Mouse (Mus musculus) neutrophil, adult 5-6 weeks (primary cell): ENCODE measurements around the gene Rras2. TPM values are rescaled to one million over a fixed set of nuclear protein-coding genes. Genes with fewer than 3 reads are reported as not detected.

Source experiments
- ATAC-seq: fragments of 151-379, 151-347 bp; 2 replicates; pipeline ENCODE4 v1.8.0; 2017; ENCODE audit warnings: mild to moderate bottlenecking, moderate TSS enrichment; ENCODE audit not compliant: insufficient number of reproducible peaks, poor library complexity, low FRiP score, severe bottlenecking; ENCODE audit errors: extremely low read depth
- total RNA-seq: library from RNA; stranded (forward); fragments of 200-1000 nt; gene quantifications from 2 replicates; pipeline ENCODE4 v1.2.3, GENCODE M21; 2017

Rras2 gene
- total RNA-seq, 1 experiment from 2014 or later = 59.9 TPM

DNA sequence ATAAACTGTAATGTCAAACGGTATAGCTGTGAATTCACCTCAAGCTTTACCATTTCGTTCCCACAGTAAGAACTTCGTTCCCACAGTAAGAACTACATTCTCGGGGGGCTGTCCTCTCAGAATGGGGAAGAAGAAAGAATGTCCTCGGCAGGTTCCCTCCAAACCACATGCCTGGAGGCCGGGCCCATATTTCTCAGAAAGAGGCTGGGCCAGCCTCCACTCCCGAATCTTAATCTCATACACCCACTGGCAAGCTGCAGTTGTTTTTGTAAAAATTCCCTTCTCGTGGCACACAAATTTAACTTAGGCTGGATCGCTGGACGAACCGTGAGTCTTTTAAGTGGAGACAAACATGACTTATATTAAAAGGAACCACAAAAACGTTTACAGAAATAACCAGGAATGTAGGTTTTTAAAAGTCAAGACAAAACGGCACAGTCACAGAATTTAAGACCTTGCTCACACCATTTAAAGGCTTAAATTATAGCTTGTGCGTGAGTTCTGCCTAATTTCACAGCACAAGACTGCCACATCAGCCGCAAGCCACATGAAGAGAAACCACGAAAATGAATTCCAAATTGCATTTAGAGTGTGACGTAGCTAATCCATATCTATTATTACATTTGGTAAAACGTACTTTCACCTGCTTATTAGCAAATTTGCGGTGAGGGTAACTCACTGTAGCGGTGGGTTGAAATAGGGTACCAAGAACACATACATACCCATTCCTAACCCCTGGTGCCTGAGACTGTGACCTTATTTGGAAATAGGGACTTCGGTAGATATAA, 35.8 kb downstream of the Rras2 start:
- ATAC-seq = no peak

DNA sequence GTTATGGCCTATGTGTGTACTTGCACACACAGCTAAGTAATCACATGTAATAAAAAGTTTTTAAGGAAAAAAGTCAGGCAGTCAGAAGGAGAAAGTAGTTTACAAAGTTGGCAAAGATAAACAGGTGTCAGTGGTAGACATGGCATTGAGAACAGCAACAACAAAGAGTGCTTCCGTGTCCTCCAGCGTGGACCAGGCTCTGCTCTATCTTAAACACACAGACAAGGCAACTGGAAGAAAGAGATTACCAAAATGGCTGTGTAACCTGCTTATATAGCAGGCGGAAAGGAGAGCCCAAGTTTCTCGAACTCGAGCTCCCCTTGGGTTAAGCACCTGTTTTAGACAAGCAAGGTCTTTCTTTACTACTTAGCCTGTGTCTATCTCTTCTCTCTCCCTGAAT, 37.3 kb downstream of the Rras2 start:
- ATAC-seq = no peak

DNA sequence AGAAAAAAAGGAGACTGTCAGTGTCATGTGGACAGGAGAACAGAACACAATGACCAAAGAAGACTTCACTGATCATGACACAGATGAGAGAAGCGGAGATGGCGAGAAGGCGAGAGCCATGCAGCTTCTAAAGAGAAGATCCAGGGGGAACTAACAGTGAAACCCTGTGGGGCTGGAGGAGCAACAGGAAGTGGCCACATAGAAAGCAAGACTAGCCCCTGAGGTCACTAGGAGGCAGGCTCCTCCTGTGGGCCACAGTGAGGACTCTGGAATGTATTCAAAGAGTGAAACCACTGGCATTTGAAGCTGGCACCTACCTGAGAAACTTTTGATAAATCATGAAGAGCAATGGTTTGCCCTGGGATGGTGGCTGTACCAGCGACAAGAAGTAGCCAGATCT, 38.2 kb downstream of the Rras2 start:
- no peak for ATAC-seq

DNA sequence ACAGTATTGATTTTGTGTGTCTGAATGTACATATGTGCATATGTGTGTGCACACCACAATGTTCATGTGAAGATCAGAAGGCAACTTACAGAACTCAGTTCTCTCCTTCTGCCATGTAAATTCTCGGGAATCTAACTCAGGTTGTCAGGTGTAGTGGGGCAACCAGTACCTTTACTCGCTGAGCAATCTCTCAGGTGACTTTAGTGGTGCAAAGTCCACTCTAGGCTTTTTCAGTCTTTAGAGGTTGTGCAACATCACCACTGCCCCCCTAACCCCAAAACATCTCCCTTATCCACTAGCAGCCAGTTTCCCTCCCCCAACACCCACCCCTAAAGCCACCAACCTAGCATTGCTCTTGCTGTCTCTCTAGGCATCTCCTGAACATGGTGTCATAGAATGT, 43.0 kb downstream of the Rras2 start:
- ATAC-seq = no peak

DNA sequence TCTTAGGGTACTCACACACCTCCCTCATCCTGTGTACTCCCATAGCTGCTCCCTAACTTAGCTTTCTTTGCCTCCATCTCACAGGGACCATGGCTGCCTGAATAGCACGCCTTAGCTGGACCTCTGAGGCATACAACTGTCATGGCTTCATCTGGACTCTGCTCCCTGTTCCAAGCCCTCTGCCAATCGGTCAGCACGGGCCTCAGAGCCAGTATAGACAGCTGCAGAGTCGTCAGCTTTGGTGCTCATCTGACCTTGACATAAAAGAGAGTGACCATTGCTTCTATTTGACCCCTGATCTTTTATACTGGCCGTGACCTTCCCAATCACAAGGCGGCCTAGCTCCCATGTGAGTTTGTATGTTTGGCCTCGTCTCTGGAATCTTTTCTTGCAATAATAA, 43.4 kb downstream of the Rras2 start:
- no peak for ATAC-seq

DNA sequence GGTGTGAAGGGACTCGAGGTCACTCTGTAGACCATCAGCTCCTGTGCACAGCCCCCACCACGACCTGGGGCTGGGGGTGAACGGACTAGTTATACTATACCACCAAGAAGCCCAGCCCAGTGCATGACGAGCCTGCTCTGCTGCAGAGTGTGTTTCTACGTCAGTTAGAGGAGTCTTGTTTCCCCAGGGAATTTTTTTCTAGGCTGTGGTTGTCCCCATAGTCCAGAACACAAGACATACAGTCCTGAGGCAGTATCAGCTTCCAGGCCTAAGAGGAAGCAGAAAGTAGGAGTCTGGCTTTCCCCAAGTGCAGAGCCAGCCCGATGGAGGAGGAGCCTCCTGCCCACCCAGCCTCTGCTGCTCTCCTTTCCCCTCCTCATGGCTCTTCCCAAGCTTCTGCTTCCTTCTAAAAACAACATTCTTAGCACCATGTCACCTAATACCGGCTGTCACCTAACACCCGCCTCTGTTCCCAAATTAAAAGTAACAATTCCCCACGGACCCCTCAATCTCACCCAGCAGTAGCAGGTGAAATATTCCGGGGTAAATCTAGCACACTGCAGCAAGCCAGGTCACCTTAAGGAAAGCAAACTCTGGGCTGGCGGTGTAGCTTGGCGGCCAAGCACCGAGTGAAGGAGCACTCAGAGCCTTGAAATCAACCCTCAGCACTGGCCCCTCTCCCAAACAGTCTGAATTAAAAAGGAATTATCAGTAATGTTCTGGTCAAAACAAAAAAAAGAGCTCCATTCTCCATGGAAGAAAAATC, 45.5 kb downstream of the Rras2 start:
- no peak for ATAC-seq

DNA sequence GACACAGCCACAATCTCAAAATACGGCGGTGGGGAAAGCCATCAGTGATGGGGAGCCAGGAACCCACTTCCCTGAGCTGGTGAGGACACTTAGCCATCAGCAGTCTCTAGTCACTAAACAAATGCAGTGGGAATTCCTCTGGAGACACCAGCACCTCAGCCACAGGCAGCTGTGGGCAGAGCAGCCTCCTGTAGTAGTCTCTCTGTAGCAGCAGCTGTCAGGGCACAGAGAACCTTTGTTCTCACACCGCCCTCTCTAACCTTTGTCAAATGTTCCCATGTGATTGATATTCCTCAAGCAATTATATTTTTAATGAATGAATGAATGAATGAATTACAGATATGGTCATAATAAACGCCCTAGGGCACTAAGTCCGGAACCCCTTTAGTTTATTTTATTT, 46.2 kb downstream of the Rras2 start:
- ATAC-seq = no peak

DNA sequence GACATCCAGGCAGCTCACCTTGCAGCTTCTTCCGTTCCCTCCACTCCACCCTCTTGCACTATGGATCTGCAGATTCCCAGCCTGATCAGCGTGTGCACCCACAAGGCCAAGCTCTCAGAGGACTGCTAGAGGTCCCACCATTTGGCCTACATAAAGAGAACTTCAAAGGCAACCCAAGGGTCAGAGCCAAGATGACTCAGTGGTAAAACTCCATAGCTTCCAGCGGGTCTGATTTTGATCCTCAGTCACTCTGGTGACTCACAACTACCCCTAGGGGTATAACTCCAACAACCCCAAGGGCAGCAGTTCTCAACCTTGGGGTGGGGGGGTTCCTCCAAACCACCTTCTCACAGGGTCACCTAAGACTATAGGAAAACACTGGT, 47.1 kb downstream of the Rras2 start:
- no peak for ATAC-seq

DNA sequence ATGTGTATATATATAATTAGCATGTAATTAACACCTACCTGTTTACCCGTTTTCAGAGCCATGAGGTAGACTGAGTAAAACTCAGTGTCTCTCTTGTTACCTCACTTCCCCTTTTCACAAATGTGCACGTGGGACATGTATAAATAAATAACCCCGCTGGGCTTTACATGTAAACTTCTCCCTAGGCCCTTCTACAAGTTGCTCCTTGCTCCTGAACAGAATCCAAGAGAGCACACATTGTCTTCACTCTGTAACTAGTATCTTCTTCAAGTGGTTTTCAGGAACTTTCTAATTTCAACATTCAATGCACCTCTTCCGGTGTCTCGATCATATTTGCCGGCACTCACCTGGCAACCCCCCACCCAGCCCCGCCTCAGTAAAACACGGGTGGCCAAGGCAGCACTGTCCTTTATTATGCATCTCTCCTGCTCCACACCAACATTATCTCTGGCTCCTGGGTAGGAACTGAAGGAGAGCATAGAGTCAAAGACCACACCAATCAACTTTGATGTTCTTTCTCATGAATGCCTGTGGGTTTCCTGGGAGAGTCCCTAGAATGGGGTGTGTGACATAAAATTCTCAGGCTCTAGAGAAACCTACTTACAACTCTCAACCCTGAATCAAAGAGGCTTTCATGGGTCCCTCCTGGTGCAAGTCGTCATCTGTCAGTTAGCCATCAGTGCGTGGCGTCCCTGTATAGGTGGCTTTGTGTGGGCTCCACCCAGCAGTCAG, 47.7 kb downstream of the Rras2 start:
- ATAC-seq = peak; percentile 17; the same call in 1 of the 2 replicates

DNA sequence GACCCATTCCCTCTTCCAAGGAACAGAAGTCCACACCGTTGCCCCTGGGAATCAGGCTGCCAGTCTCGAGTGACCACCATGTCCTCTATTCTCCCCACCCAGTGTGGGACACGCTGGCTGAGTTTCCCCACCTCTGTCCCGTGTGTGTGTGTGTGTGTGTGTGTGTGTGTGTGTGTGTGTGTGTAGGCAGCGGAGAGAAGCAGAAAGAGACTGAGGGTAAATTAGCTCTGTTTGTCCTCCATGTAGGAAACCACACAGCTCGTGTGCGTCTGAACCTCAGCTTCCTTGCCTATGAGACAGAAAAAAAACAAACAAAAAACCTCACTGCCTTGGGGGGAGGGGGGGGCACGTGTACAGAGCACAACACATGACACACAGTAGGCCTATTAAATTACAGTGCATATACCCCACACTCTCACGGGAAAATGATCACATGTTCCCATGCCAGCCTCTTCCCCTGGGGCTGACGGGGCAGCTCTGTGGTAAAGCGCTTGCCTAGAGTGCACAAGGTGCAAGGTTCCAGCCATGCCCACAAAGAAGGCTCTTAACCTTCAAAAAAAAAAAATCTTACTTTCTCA, 48.5 kb downstream of the Rras2 start:
- peak; percentile 66 for ATAC-seq

DNA sequence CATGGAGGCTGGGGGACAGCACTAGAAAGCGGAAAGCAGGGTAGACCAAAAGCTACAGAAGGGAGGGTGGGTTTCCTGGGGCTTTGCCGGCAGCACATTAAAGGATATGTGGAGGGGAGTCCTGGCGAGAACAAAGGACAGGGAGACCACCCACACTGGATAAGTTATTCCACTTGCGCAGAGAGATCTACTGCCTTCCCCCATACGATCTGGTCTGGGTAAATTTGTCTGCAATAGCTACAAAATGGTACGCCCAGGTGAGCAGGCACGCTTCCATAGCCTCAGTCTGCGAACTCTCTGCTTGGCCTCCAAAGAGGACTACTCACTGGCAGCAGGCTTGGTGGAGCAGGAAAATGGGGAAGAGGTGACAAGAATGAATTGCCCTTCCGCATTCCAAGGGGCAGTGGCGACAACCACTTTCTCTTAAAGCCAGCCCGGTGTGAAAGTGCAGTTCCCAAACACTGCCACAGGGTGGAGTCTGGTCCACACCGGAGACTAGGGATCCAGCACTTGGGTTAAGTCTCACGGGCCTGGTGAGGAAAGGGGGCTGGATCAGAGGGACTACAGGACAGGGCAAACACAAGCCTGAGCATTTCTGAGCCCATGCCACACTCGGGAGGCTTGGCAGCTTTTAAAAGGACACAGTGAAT, 50.9 kb downstream of the Rras2 start:
- ATAC-seq = peak; percentile 79

DNA sequence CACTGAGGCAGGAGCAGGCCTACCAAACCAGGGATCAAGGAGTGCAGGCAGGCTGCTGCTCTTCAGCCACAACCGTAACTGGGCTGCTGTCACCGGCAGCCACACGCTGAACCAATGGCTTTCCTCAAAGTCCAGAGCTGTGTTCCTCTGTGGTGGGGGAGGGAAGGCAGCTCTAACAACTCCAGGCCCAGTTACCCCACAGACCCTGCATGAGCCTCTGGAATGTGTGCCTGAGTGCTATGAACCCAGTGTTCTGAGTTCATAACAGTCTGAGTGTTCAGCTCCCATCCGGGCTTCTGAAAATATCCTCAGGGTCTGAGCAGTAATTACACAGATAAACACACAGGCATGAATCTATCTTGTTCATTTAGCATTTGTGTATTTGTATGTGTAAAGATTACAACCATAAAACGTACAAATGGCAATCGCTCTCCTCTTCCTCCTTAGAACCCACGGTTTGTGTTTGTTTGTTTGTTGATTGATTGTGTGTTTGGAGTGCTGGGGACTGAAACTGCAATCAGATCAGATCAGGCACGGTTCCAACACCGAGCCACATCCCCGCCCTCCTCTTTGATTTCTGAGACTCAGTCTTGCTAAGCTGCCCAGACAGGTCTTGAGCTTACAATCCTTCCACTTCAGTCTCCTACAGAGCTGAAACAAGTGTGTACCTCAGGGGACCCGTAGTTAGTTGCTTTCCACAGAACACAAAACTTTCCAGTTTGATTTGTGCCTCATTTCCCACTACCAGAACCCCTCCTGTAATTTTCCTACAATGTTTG, 52.0 kb downstream of the Rras2 start:
- ATAC-seq = no peak

DNA sequence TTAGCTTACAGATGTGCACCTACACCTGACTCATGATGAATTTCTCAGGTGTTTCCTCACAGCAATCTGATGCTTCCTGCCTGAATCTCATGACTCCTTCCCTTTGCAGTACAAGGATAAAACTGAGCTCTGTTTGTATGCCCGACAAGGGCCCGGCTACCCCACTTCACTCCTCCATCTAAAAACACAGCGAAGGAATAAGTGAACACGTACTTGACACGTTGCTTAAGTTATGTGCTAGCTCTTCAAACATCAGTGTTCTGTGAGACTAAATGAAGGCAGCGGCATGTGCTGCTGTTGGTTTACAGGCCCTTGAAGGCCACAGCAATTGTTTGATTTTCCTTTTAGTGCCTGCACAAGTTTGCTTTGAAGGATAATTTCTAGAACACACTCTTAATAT, 53.6 kb downstream of the Rras2 start:
- no peak for ATAC-seq

DNA sequence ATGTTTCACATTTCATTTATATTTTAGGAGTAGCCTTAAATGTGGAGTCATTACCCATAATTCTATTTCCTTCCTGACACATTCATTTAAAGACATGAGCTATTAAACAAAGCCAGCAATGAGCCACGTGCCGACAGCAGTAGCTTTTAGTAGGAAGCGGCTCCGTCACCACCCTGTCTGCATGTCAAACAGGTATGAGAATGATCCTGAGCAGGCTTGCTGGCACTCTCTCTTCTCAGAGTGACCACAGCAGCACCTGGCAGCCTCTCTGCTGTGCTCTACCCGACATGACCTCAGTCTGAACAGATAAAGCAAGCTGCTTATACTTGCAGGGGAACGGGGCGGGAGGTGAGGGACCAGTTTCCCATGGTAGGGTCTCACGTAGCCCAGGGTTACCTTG, 54.0 kb downstream of the Rras2 start:
- ATAC-seq = no peak

DNA sequence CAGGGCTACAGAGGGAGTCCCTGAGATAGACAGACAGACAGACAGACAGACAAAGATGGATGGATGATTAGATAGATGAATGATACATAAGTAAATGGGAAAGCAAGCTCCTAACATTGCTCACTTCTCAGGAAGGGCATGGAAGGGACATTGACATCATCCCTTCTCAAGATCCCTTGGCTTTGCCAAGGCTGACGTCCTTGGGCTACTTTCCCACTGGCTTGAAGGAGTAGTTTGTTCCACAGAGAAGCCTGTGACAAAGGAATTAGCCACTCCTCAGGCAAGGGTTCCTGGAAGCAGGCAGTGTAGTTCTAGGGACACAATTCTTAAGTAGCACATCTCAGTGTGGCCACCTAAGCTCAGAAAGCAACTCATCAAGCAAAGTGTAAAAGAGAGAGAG, 55.1 kb downstream of the Rras2 start:
- no peak for ATAC-seq

DNA sequence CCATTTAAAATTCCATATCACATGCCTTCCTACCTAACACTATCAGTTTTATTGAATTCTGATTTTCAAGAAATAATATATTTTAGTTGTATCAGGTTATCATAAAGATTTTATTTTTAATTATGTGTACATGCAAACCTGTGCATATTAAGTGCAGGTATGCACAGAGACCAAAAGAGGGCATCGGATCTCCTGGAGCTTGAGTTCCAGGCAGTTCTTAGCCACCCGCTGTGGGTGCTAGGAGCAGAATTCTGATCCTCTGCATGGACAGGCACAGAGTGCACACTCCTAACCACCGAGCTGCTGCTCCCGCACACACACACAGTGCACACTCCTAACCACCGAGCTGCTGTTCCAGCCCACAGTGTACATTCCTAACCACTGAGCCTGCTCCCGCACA, 57.1 kb downstream of the Rras2 start:
- no peak for ATAC-seq

DNA sequence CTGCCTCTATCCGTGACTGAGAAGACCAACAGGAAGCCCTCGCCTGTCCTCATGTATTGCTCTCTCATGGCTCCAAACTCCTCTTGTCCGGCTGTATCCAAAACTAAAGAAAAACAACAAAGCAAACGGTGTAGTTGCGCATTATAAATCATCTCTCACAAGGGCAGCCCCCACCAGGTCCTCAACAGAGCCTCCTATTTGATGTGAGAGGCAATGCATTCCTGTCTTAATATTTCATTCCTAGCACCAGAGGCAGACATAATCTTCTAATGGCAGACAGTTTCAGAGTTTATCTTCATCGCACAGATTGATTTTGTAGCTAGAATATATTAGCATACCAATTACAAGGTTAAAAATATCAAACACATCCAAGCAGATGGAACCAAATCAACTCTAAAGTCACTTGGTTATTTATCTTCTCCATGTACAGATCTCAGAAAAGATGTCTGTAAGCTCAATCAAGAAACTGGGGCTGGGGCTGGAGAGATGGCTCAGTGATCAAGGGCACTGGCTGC, 58.6 kb downstream of the Rras2 start:
- ATAC-seq = no peak

DNA sequence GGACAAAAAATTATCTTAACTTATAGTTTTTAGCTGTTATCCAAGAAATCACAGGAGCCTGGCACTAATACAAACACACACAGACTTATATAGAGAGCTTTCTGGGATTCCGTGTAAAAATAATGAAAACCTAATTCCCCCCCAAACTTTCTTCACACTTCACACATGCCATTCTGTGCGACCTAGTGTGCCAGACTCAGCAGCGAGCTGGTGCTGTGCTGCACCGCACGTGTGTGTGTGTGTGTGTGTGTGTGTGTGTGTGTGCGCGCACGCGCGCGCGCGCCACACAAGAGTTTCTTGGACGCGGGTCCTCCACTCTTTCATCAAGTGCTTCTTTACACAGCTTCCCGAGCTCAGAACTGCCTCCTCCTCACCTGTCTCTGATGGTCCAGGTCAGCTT, 59.4 kb downstream of the Rras2 start:
- ATAC-seq = no peak
